Mouse (Mus musculus) lung, adult 18-20 months (tissue): ENCODE measurements around the gene Crygd.
A peak's percentile ranks its signal among the peaks of the same experiment; 100 is the strongest.
"Not testable (repeated sequence)": the region's sequence is repeated elsewhere in the genome, so short reads cannot be mapped to it uniquely, and the experiment has no call there.

Source experiments
- DNase-seq, 2 experiments: peaks; one replicate each; pipeline ENCODE4 v3.0.0; 2022; ENCODE audit warnings: mixed read lengths in 2 of 2

Gene Crygd

GRCm38 (mm10) chr1:65063352-65063751 is at the start of gene Crygd:
Crygd (minus strand) TSS chr1:65063452.
- no peak for DNase-seq

GRCm38 (mm10) chr1:65112807-65113196 is 49.5 kb upstream of the Crygd start:
- DNase-seq = peak; percentile 30 to 40

- DNase-seq = peak; percentile 65 to 78
Observed at GRCm38 (mm10) chr1:65112031-65112806, 49.0 kb upstream of the Crygd start.

- no peak for DNase-seq
Observed at GRCm38 (mm10) chr1:65109756-65110435, 46.6 kb upstream of the Crygd start.

- DNase-seq = no peak
Observed at GRCm38 (mm10) chr1:65109196-65109595, 45.9 kb upstream of the Crygd start.

- no peak for DNase-seq
Observed at GRCm38 (mm10) chr1:65107654-65108279, 44.5 kb upstream of the Crygd start.

GRCm38 (mm10) chr1:65103273-65103672 is 40.0 kb upstream of the Crygd start, which contains the start of gene Cryga:
Cryga (minus strand) TSS chr1:65103373.
- DNase-seq = no peak

- no peak for DNase-seq
Observed at GRCm38 (mm10) chr1:65096953-65097352, 33.7 kb upstream of the Crygd start.

- DNase-seq = no peak
Observed at GRCm38 (mm10) chr1:65091566-65091965, 28.3 kb upstream of the Crygd start.

- peak; percentile 64 to 81 for DNase-seq
Observed at GRCm38 (mm10) chr1:65090370-65090769, 27.1 kb upstream of the Crygd start.

GRCm38 (mm10) chr1:65088567-65089356 is 25.5 kb upstream of the Crygd start:
- no peak for DNase-seq

- no peak for DNase-seq
Observed at GRCm38 (mm10) chr1:65082188-65082587, 18.9 kb upstream of the Crygd start, which contains the start of gene Crygb. Crygb (minus strand) TSS chr1:65082288.

- no peak for DNase-seq
Observed at GRCm38 (mm10) chr1:65075607-65076006, 12.4 kb upstream of the Crygd start.

- DNase-seq = no peak
Observed at GRCm38 (mm10) chr1:65073589-65073988, 10.3 kb upstream of the Crygd start, which contains the start of gene Crygc. Crygc (minus strand) TSS chr1:65073689.

- no peak for DNase-seq
Observed at GRCm38 (mm10) chr1:65067842-65068241, 4.6 kb upstream of the Crygd start.

- DNase-seq = no peak
Observed at GRCm38 (mm10) chr1:65064201-65064600, 949 bp upstream of the Crygd start.

GRCm38 (mm10) chr1:65052140-65052539 is 11.1 kb downstream of the Crygd start:
- DNase-seq = no peak

- DNase-seq = no peak
Observed at GRCm38 (mm10) chr1:65051696-65052095, 11.6 kb downstream of the Crygd start.

- DNase-seq = not testable (repeated sequence)
Observed at GRCm38 (mm10) chr1:65050952-65051351, 12.3 kb downstream of the Crygd start, which contains the start of gene Cryge. Cryge (minus strand) TSS chr1:65051149.

GRCm38 (mm10) chr1:65048781-65049180 is 14.5 kb downstream of the Crygd start:
- DNase-seq = peak in 1 of 2 experiments; percentile 7

- peak; percentile 6 to 16 for DNase-seq
Observed at GRCm38 (mm10) chr1:65046401-65047109, 16.7 kb downstream of the Crygd start.

- no peak for DNase-seq
Observed at GRCm38 (mm10) chr1:65043433-65043832, 19.8 kb downstream of the Crygd start.
